Mouse (Mus musculus) erythroblast, embryonic 14.5 days (primary cell): ENCODE measurements at regions not wholly inside any gene's neighbourhood (a gene's known extent, or its start where the extent isn't known, plus 50 kb on each side); places are given as distances from the start of the nearest gene placed in this dataset.

Source experiments
- GATA1 ChIP-seq: IDR thresholded peaks from 2 replicates; pipeline ENCODE4 v1.6.1; 2012; ENCODE audit warnings: low read length, inconsistent platforms, mixed read lengths
- TAL1 ChIP-seq: IDR thresholded peaks from 3 replicates; pipeline ENCODE4 v1.6.1; 2012; ENCODE audit warnings: low read length, inconsistent platforms, mixed read lengths

DNA sequence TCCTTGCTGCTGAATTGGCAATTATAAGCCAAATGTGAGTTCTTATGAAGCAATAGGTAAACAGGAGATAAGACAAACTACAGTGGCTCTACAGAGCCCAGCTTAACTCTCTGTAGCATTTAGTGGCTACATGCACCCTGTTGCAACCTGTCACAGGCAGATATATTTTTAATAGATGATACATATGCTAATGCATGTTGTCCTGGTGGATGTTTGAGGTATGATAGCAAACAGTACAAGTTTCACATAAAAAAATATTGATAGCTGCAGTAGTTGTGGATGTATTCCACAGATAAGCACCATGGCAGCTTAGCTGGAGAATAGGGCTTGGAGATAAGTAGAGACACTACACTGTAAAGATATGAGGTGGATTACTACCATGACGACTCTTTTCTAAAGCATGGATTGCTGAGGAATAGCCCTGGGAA is 477.1 kb upstream of the Cntn5 start:
- TF ChIP-seq GATA1 (no peak), TAL1 (no peak)
